Mouse (Mus musculus) frontal cortex, adult (tissue): ENCODE measurements at regions not wholly inside any gene's neighbourhood (a gene's known extent, or its start where the extent isn't known, plus 50 kb on each side); places are given as distances from the start of the nearest gene placed in this dataset.
"Not testable (repeated sequence)": the region's sequence is repeated elsewhere in the genome, so short reads cannot be mapped to it uniquely, and the experiment has no call there.

Source experiments
- ATAC-seq: cut with Nextera tagmentation; 2 replicates; pipeline ENCODE4 v1.9.2; 2017; ENCODE audit warnings: mild to moderate bottlenecking, moderate library complexity, mixed read lengths; ENCODE audit not compliant: low TSS enrichment

DNA sequence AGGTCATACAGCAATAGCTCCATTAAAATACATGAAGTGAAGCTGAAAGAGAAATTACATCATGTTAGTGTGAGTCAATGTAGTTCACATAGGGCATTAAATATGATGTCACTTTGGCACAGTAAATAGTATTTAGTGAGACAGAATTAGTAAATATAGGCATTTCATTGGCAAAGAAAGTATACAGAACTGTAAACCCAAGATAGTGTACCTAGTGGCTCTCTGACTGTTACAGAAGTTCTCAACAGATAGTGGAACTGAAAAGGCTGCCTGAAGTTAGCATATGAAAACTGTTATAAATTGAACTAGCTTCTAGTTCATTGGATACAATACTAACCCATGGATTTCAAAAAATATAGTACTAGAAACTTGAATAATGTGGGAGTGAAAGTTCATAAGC is 1642.1 kb upstream of the Cdh6 start:
- ATAC-seq, result no peak

GRCm38 (mm10) chr15:14806849-14807248 is 1633.4 kb upstream of the Cdh6 start:
- no peak for ATAC-seq

- ATAC-seq, result no peak
Measured at GRCm38 (mm10) chr15:14795221-14795620, 1621.7 kb upstream of the Cdh6 start.

DNA sequence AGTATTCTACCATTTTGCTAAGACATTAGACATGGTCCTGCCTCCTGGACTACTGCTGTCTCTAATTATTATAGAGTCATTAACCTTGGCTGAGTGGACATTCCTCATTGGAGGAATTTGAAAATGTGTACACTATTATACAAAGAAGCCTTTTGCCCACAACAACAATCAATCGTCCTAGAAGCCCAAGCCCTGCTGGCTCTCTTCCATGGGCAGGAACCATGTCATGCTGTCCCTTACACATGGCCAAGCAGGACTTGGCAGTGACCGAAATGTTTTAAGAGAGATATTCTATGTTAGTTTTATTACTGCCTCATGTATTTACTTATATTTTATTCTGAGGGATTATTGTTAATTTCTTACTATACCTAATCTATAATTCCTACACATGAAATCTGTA is 1607.3 kb upstream of the Cdh6 start:
- no peak for ATAC-seq

- ATAC-seq, result no peak
Measured at GRCm38 (mm10) chr15:14741733-14742132, 1568.3 kb upstream of the Cdh6 start.

GRCm38 (mm10) chr15:14697925-14698324 is 1524.5 kb upstream of the Cdh6 start:
- ATAC-seq, result not testable (repeated sequence)

DNA sequence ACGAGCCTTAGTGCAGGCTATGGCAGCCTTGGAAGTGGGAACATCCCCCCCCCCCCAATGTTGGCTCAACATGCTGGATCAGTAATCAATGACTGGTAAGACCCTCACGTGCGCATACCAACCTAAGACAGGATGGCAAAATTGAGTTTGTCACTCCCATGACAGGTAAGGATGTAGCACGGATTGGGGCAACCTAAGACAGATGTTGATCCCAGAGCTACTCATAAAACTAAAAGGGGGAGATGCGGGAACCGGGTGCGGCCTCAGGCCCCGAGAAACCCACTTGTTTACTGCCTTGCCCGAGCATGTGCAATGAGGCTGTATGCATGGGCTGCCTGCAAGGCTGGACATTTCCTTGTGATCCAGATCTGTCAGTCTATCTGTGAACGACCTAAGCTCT is 1523.0 kb upstream of the Cdh6 start:
- no peak for ATAC-seq

GRCm38 (mm10) chr15:14689141-14689540 is 1515.7 kb upstream of the Cdh6 start:
- no peak for ATAC-seq

GRCm38 (mm10) chr15:14642291-14642690 is 1468.8 kb upstream of the Cdh6 start:
- no peak for ATAC-seq

- peak; percentile 70 for ATAC-seq
Measured at GRCm38 (mm10) chr15:14628523-14628922, 1455.0 kb upstream of the Cdh6 start.

DNA sequence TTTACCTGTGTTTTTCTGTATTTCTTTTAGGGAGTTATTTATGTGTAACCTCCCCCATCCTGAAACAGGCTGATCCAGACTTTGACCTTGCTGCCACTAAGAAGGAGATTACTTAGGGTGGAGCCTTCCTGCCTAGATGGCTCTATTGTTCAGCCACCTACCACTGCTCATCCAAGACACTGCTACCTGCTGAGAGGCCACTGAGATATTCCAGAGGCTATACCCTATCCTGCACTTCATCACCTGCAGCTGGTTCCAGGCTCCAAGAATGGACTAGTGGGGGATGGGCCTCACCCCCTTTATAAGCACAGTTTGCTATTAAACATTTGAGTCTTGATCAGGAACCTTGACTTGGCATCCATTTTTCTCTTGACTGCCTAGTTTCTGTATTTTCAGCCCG is 1433.2 kb upstream of the Cdh6 start:
- ATAC-seq, result no peak
